Mouse (Mus musculus) cortical plate, adult 2 months (tissue): ENCODE data around the gene Sgtb. TPM values are rescaled to one million over a fixed set of nuclear protein-coding genes. Genes with fewer than 3 reads are reported as not detected.

Experiments
- H3K27ac ChIP-seq: fragments of 200-500 bp; 2 replicates; pipeline ENCODE4 v1.5.1; 2012; ENCODE audit warnings: low read length, control low read depth, inconsistent platforms; ENCODE audit not compliant: insufficient read depth
- H3K4me1 ChIP-seq: fragments of 200-500 bp; 2 replicates; pipeline ENCODE4 v1.6.1; 2011; ENCODE audit warnings: low read length; ENCODE audit not compliant: control insufficient read depth, insufficient read depth
- H3K4me3 ChIP-seq: fragments of 200-500 bp; 2 replicates; pipeline ENCODE4 v1.5.1; 2011; ENCODE audit warnings: mild to moderate bottlenecking, low read length, control low read depth; ENCODE audit not compliant: insufficient read depth
- CTCF ChIP-seq: fragments of 200-500 bp; IDR thresholded peaks from 2 replicates; pipeline ENCODE4 v1.5.1; 2011; ENCODE audit warnings: mild to moderate bottlenecking, control low read depth, low read length; ENCODE audit not compliant: insufficient read depth; ENCODE audit errors: extremely low read depth
- POLR2A ChIP-seq: fragments of 200-500 bp; IDR thresholded peaks from 2 replicates; pipeline ENCODE4 v1.6.1; 2011; ENCODE audit warnings: mild to moderate bottlenecking, low read length, control low read depth; ENCODE audit not compliant: insufficient read depth; ENCODE audit errors: extremely low read depth
- polyA plus RNA-seq: library from polyadenylated mRNA; depleted of rRNA; stranded (reverse); fragments of >200 nt; gene quantifications from 2 replicates; pipeline ENCODE4 v1.2.3, GENCODE M21; 2012; rRNA removed

The Sgtb gene
- polyA plus RNA-seq, 1 experiment, result 99.2 TPM

DNA sequence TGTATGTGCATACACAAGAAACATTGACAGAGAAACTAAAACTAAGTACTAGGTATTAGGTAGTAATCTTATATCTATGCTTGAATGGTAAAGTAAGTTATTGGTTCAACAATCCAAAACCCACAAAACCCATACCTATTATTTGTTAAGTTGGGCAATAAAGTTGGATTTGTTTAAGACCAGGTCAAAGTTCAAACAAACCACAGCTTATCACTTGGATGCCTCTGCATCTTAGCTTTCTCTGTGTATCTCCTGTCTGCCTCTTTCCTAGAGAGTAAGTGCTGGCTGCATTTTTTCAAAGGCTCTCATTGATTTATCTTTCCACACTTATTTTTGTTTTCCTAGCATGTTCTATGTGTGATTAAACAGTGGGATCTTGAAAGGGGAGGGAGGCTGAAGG lies 63.0 kb downstream of the Sgtb start:
- Histone ChIP-seq H3K27ac (no peak overlapping the region), H3K4me1 (no peaks in the 10 kb centered on the region; the same call in 1 of the 2 replicates), H3K4me3 (no peak overlapping the region)
- TF ChIP-seq CTCF (no peak), POLR2A (no peak)

DNA sequence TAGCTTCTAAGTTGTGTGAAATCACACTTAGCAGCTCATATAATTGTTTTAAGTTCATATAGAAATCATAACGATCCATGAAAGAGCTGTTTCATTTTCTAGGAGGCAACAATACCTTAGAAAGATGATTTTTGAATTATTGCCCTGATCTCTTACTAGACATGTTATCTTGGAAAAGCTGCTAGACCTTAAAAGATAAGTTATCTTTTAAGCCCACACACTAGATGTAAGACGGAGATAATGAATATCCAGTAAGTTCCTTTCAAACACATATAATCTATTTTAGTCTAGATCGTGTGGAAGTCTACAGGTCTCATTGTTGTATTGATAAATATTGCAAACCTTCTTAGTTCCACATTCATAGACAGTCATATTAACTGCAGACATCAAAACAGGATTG lies 67.3 kb downstream of the Sgtb start:
- H3K4me3 ChIP-seq, result peak overlapping the region; percentile 74; the same call in 1 of the 2 replicates
- TF ChIP-seq POLR2A, result no peak
- TF ChIP-seq CTCF, result no peak
- H3K4me1 ChIP-seq, result no peaks in the 10 kb centered on the region; the same call in 1 of the 2 replicates
- H3K27ac ChIP-seq, result no peak overlapping the region

DNA sequence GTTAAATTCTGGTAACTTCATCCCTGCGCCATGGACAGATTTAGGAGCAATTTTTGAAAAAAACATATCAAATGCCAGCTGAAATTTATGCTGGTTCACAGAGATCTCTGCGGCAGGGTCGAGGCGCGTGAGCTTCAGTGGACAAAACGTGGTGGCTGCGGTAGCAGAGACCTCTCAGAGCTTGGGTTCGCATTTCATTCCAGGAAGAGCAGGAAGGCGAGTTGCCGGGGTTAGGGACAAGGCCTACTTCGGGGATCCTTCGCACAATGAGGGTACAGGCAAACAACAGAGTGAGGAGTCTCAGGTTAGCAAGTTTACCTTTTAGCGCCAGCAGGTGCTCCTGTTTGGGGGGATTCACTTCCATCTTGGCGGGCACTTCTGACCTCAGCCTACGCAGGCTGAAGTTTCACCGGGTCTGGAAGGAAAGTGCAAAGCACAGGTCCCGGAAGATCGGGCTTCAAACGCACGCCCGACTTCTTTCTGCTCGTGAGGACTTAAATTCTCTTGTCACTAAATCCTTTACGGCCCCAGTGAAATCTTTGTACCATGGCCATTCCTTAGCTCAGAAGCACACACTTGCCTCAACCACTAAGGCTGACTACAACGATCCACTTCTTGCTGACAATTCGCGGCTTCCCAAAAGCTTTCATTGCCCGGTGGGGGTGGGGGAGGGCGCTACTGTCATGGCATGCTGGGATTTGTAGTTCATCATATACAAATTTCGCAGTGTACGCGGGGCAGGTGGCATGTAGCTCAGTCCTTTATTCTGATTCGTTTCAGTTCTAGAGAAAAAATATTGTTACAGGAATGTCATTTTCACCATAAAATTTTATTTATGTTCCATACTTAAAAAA lies 68.5 kb downstream of the Sgtb start, which contains the start of gene Trappc13:
Gene Trappc13 (minus strand): TSS at position 674 of the 854 bp plus-strand sequence.
- peak within 1 kb of the TSS; percentile 74 for H3K4me3 ChIP-seq
- H3K4me1 ChIP-seq, result no peaks in the 10 kb centered on the region; the same call in 1 of the 2 replicates
- TF ChIP-seq POLR2A (peak; percentile 85), CTCF (no peak)
- H3K27ac ChIP-seq, result peak within 1 kb of the TSS; percentile 38; the same call in 1 of the 2 replicates

DNA sequence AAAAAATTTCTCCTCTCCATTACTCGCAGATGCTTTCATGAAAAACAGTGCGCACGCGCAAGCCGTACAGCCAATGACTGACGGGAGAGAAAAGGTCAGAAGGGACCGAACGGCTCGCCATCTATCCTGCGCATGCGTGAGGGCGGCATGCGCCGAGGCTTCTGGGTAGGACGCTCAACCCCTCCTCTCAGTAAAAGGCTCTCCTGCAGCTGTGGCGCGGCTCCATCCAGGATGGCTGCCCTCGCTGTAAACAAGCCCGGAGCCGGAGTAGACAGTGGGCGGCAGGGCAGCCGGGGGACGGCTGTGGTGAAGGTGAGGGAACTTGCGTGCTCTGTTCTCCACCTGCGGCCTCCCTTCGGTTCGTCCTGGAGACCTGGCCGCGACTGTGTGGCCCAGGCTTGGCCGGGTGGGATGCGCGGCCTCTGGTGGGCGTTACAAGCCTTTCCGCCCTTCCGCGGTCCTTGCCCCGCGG lies 69.1 kb downstream of the Sgtb start, which contains the start of gene Trim23:
Gene Trim23 (plus strand): TSS at position 148 of the 472 bp plus-strand sequence.
- H3K4me3 ChIP-seq, result peak within 1 kb of the TSS; percentile 74
- TF ChIP-seq POLR2A (peak; percentile 97), CTCF (no peak)
- H3K27ac ChIP-seq, result peak within 1 kb of the TSS; percentile 38; the same call in 1 of the 2 replicates
- H3K4me1 ChIP-seq, result no peaks in the 10 kb centered on the region; the same call in 1 of the 2 replicates

DNA sequence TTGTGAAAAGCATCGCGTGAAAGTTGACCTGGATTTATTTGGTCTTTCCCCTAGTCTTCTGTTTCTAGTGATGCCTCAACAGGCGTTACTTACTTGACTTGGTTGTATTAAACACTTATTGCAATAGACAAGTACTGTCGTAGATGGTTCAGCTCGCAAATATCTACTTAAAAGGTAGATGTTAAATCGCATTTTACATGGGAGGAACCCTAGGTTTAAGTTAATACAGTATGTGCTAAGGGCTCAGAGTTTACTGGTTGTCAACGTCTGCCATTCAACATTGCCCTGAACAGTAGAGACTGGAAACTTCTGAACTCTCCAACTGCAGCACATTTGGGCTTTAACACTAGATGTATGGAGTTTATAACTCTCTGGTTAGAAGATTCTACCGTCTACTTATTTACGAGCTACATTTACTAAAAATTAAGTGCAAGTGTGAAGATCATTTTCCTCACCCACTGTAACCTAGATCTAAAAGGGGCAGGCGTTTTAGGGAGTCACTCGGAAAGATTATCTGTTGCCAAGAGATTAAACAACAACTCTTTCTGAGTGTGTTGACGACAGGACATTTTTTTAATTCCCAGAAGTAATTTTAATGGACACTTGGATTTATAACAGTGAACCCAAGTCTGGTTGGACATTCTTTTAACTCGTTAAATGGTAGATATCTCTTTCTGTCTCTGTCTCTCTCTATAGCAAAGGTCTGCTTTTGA lies 69.8 kb downstream of the Sgtb start:
- H3K4me1 ChIP-seq, result no peaks in the 10 kb centered on the region; the same call in 1 of the 2 replicates
- TF ChIP-seq POLR2A (no peak), CTCF (no peak)

DNA sequence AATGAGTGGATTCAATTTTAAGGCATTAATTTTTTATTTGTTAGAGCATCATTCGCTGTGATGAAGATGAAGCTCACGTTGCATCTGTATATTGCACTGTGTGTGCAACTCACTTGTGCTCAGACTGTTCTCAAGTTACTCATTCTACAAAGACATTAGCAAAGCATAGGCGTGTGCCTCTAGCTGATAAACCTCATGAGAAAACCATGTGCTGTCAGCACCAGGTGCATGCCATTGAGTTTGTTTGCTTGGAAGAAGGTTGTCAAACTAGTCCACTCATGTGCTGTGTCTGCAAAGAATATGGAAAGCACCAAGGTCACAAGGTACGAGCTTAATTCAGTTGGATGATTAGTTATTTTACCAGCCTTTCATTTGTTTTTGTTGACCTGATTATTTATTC lies 77.8 kb downstream of the Sgtb start:
- H3K4me1 ChIP-seq, result no peaks in the 10 kb centered on the region
- no peak overlapping the region for H3K27ac ChIP-seq
- H3K4me3 ChIP-seq, result no peak overlapping the region
- TF ChIP-seq POLR2A (no peak), CTCF (no peak)

More for the DNA sequence above, 69.8 kb downstream of the Sgtb start:
- peak overlapping the region; percentile 74 for H3K4me3 ChIP-seq
- H3K27ac ChIP-seq, result peak overlapping the region; percentile 38; the same call in 1 of the 2 replicates

Other genes starting within 250 kb of the Sgtb start
- gene Erbin, start 189.2 kb upstream of the Sgtb start, polyA plus RNA-seq, result 22.6 and 25.5 TPM in 2 replicates
- 19.9 and 21.2 TPM in 2 replicates for gene Nln, start 127 bp upstream of the Sgtb start, polyA plus RNA-seq
- gene Trappc13, start 68.7 kb downstream of the Sgtb start, polyA plus RNA-seq, result 26.8 and 27.5 TPM in 2 replicates
- 33.5 and 34.8 TPM in 2 replicates for gene Trim23, start 69.1 kb downstream of the Sgtb start, polyA plus RNA-seq
- gene Cenpk, start 118.9 kb downstream of the Sgtb start, polyA plus RNA-seq, result 1.2 and 1.6 TPM in 2 replicates
- 6.9 and 7.4 TPM in 2 replicates for gene Ppwd1, start 119.1 kb downstream of the Sgtb start, polyA plus RNA-seq
- gene Adamts6, start 178.1 kb downstream of the Sgtb start, polyA plus RNA-seq, result 2.0 and 2.2 TPM in 2 replicates